Mouse (Mus musculus) hindbrain, embryonic 14.5 days (tissue): ENCODE results near the gene Trim8. TPM values are rescaled to one million over a fixed set of nuclear protein-coding genes. Genes with fewer than 3 reads are reported as not detected.

Source experiments
- ATAC-seq: fragments of 200-750 bp; cut with Nextera tagmentation; 2 replicates; pipeline ENCODE4 v1.8.0; 2017; ENCODE audit warnings: moderate number of reproducible peaks, mild to moderate bottlenecking, moderate TSS enrichment, moderate library complexity; ENCODE audit not compliant: low FRiP score
- DNase-seq: peaks from one replicate; pipeline ENCODE4 v3.0.0-alpha.2; 2015; ENCODE audit warnings: low spot score
- H3K27ac ChIP-seq: fragments of 300-500 bp; sonication (generic); 2 replicates; pipeline ENCODE4 v1.5.1; 2014; ENCODE audit warnings: mild to moderate bottlenecking, moderate library complexity
- H3K27me3 ChIP-seq: fragments of 300-500 bp; sonication (generic); 2 replicates; pipeline ENCODE4 v1.6.1; 2014; ENCODE audit warnings: mild to moderate bottlenecking, low read length, mixed read lengths; ENCODE audit not compliant: control insufficient read depth, insufficient read depth
- H3K36me3 ChIP-seq: fragments of 300-500 bp; sonication (generic); replicated peaks from 2 replicates; pipeline ENCODE4 v1.6.1; 2014; ENCODE audit not compliant: control insufficient read depth, insufficient read depth
- H3K4me1 ChIP-seq: fragments of 300-500 bp; sonication (generic); replicated peaks from 2 replicates; pipeline ENCODE4 v1.6.1; 2014; ENCODE audit warnings: antibody characterized with exemption, low read length, mixed read lengths; ENCODE audit not compliant: control insufficient read depth, insufficient read depth
- H3K4me2 ChIP-seq: fragments of 300-500 bp; sonication (generic); replicated peaks from 2 replicates; pipeline ENCODE4 v1.6.1; 2014; ENCODE audit warnings: mild to moderate bottlenecking, moderate library complexity
- H3K4me3 ChIP-seq: fragments of 300-500 bp; sonication (generic); replicated peaks from 2 replicates; pipeline ENCODE4 v1.5.1; 2014; ENCODE audit warnings: mild to moderate bottlenecking, low read length
- H3K9ac ChIP-seq: fragments of 300-500 bp; sonication (generic); 2 replicates; pipeline ENCODE4 v1.6.1; 2014
- H3K9me3 ChIP-seq: fragments of 300-500 bp; sonication (generic); 2 replicates; pipeline ENCODE4 v1.6.1; 2016; ENCODE audit warnings: low read length; ENCODE audit not compliant: control insufficient read depth
- WGBS: fragments of 180-500 bp; shearing (Covaris S2); extraction: QIAGEN DNeasy Blood & Tissue Kit; methylation state at CpG from one replicate; pipeline ENCODE4 v1.1.7; 2014; 5-methylcytosine and 5-hydroxymethylcytosine counted together
- polyA plus RNA-seq: library from polyadenylated mRNA; unstranded; fragments of >200 nt; fragmentation: Nextera tagmentation; extraction: Ambion mirVana; gene quantifications from 2 replicates; pipeline ENCODE4 v1.2.1, GENCODE M21; 2014

Trim8 gene
- polyA plus RNA-seq, 1 experiment from 2014 or later = 37.5 TPM

DNA sequence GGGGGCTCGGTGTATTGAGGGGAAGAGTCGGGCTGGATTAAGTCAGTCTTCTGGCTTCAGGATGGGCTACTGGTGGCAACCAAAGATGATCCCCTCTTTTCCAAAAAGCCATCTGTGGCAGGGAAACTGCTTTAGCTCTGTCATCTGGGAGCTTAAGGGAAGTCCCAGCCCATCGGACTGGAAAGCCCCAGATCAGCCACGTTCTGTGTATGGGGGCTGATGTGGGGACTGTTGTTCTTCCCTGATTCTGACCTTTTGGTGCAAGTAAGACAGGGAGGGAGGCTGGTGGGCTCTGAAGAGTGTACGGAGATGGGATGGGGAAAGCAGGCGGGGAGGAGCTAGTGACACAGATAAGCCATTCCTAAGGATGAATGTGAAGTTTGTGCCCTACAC, 22.6 kb downstream of the Trim8 start:
- ATAC-seq (no peak), DNase-seq (no peak)
- Histone ChIP-seq H3K9me3 (no peaks in the 10 kb centered on the region), H3K27ac (peak overlapping the region; percentile 83), H3K27me3 (no peaks in the 10 kb centered on the region), H3K4me2 (peak overlapping the region; percentile 48), H3K9ac (peak overlapping the region; percentile 43; the same call in 1 of the 2 replicates), H3K4me3 (peak overlapping the region; percentile 14; the same call in 1 of the 2 replicates), H3K4me1 (peaks cover 60% of the 10 kb centered on the region), H3K36me3 (no peaks in the 10 kb centered on the region)
- 10% methylated on average over 6 of the region's 6 CpGs for WGBS

DNA sequence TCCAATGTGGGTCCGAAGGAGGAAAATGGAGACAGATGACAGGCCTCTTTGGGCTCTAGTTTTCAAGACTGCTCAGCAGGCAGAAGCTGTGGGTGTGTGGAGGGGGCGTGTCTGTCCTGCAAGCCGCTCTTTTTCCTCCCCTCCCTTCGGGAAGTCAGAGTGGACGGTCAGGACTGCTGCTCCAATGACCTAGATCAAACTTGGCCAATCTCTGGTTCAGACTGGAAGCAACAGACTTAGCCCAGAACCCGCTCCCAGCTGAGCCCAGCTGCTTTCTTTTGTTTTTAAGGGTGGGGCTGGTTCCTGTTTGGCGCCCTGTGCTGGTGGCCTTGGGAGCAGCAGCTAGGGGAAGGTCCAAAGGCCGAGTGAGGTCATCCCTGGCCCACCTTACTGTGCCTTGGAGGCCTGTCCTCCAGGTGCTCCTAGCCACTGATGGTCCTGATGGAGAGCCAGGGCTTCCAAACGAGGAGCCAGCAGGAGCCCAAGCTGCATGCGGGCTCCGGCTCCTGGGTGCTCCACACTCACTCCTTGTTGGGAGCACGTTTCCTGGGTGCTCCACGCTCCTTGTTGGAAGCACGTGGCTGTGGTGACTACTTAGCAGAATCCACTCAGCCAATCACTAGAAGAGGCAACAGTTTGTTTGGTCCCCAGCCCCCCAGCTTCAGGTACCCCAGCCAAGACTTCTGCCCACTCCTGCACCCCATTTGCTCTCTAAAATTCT, 23.3 kb downstream of the Trim8 start:
- Histone ChIP-seq H3K4me1 (peaks cover 62% of the 10 kb centered on the region), H3K9me3 (no peaks in the 10 kb centered on the region), H3K9ac (peak overlapping the region; percentile 43; the same call in 1 of the 2 replicates), H3K27me3 (no peaks in the 10 kb centered on the region), H3K4me2 (peak overlapping the region; percentile 48), H3K27ac (peak overlapping the region; percentile 83), H3K36me3 (no peaks in the 10 kb centered on the region), H3K4me3 (no peak overlapping the region)
- ATAC-seq (no peak), DNase-seq (no peak)
- 20% methylated on average over 14 of the region's 14 CpGs for WGBS

GRCm38 (mm10) chr19:46525691-46526631, 24.5 kb downstream of the Trim8 start:
- Histone ChIP-seq H3K27ac (peak overlapping the region; percentile 3; the same call in 1 of the 2 replicates), H3K9me3 (no peaks in the 10 kb centered on the region), H3K27me3 (no peaks in the 10 kb centered on the region), H3K9ac (peak overlapping the region; percentile 3; the same call in 1 of the 2 replicates), H3K4me3 (no peak overlapping the region), H3K36me3 (no peaks in the 10 kb centered on the region), H3K4me2 (no peak overlapping the region), H3K4me1 (peaks cover 74% of the 10 kb centered on the region)
- no peak for DNase-seq
- 30% methylated on average over 10 of the region's 10 CpGs for WGBS
- ATAC-seq = no peak

GRCm38 (mm10) chr19:46527632-46528528, 26.4 kb downstream of the Trim8 start:
- Histone ChIP-seq H3K27ac (peak overlapping the region; percentile 92), H3K4me1 (peaks cover 92% of the 10 kb centered on the region), H3K9ac (peak overlapping the region; percentile 55), H3K4me3 (0 out of 2 replicates have a peak overlapping the region, but pooled peaks have one; percentile 8), H3K36me3 (no peaks in the 10 kb centered on the region), H3K27me3 (no peaks in the 10 kb centered on the region), H3K9me3 (no peaks in the 10 kb centered on the region), H3K4me2 (peak overlapping the region; percentile 57)
- ATAC-seq (no peak), DNase-seq (no peak)
- WGBS = 10% methylated on average over 17 of the region's 17 CpGs

GRCm38 (mm10) chr19:46528529-46529213, 27.2 kb downstream of the Trim8 start:
- ATAC-seq (peak; percentile 64), DNase-seq (peak; percentile 73)
- WGBS = 1% methylated on average over 20 of the region's 20 CpGs

DNA sequence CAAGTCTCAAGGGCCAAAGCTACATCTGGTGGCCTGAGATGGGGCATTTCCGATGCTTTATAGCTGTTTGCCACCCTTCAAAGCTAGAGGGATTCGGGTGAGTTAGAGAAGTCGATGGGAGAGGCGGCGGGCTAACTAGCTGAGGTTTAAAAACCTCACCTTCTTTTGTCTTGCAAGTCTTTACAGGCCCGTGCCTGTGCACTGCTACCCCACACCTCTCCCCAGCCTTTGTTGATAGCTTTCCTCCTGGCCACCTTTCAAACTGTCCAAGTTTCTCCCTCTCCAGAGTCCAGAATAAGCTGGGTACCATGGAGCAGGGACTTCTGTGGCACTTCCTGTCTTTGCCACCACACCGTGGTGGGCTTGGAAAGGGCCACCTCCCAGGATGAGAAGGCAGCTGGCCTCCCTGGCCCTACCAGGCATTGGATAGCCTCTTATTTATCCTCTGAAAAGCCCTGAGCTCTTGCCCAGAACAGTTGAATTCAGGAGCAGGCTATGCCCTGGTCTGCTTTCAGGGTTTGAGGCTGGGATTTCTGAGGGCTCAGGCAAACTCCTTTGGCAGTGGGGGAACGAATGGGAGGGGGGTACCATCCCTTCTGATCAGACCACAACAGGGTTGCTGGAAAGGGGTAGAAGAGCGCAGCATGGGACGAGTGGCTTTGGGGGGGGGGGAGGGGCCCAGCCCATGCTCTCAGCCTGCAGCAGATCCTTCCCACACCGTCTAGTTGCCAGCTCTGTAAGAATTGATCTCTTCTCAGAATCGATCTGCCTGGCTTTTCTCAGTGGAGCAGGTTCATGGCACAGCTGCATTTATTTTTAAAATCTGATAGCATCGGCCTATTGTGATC, 28.3 kb downstream of the Trim8 start:
- DNase-seq = no peak
- H3K27me3 ChIP-seq = no peaks in the 10 kb centered on the region
- H3K4me3 ChIP-seq = no peak overlapping the region
- H3K27ac ChIP-seq = peak overlapping the region; percentile 92
- peaks cover 81% of the 10 kb centered on the region for H3K4me1 ChIP-seq
- ATAC-seq = peak; percentile 0; the same call in 1 of the 2 replicates
- H3K9ac ChIP-seq = peak overlapping the region; percentile 55; the same call in 1 of the 2 replicates
- H3K36me3 ChIP-seq = no peaks in the 10 kb centered on the region
- 6% methylated on average over 13 of the region's 13 CpGs for WGBS
- peak overlapping the region; percentile 57; the same call in 1 of the 2 replicates for H3K4me2 ChIP-seq
- H3K9me3 ChIP-seq = no peaks in the 10 kb centered on the region

More at GRCm38 (mm10) chr19:46528529-46529213, 27.2 kb downstream of the Trim8 start:
- peak overlapping the region; percentile 92 for H3K27ac ChIP-seq
- H3K4me1 ChIP-seq = peaks cover 90% of the 10 kb centered on the region
- no peaks in the 10 kb centered on the region for H3K36me3 ChIP-seq
- no peaks in the 10 kb centered on the region for H3K27me3 ChIP-seq
- peak overlapping the region; percentile 57 for H3K4me2 ChIP-seq
- peak overlapping the region; percentile 8; the same call in 1 of the 2 replicates for H3K4me3 ChIP-seq
- H3K9me3 ChIP-seq = no peaks in the 10 kb centered on the region
- H3K9ac ChIP-seq = peak overlapping the region; percentile 55

GRCm38 (mm10) chr19:46530449-46530990, 29.0 kb downstream of the Trim8 start:
- Histone ChIP-seq H3K4me3 (no peak overlapping the region), H3K9ac (peak overlapping the region; percentile 35), H3K27ac (peak overlapping the region; percentile 92), H3K4me2 (peak overlapping the region; percentile 17), H3K9me3 (no peaks in the 10 kb centered on the region), H3K36me3 (no peaks in the 10 kb centered on the region), H3K4me1 (peaks cover 76% of the 10 kb centered on the region), H3K27me3 (no peaks in the 10 kb centered on the region)
- no peak for ATAC-seq
- no peak for DNase-seq
- 12% methylated on average over 8 of the region's 8 CpGs for WGBS
